Mouse (Mus musculus) olfactory bulb, adult 2 months (tissue): ENCODE results near the gene Spink4.
"Not testable (repeated sequence)": the region's sequence is repeated elsewhere in the genome, so short reads cannot be mapped to it uniquely, and the experiment has no call there.

Experiments used
- CTCF ChIP-seq: fragments of 200-500 bp; IDR thresholded peaks from 2 replicates; pipeline ENCODE4 v1.5.1; 2012; ENCODE audit warnings: low read depth, mild to moderate bottlenecking, low read length, moderate library complexity; ENCODE audit not compliant: insufficient read depth
- POLR2A ChIP-seq: fragments of 200-500 bp; IDR thresholded peaks from 2 replicates; pipeline ENCODE4 v1.6.1; 2012; ENCODE audit warnings: mild to moderate bottlenecking, low read depth, low read length, moderate library complexity; ENCODE audit not compliant: insufficient read depth

- not testable (repeated sequence) for TF ChIP-seq POLR2A, CTCF
Measured at GRCm38 (mm10) chr4:40934369-40934768, 14.5 kb downstream of the Spink4 start.
